Mouse (Mus musculus) midbrain, embryonic 16.5 days (tissue): ENCODE data around the gene Timm17a. TPM values are rescaled to one million over a fixed set of nuclear protein-coding genes. Genes with fewer than 3 reads are reported as not detected.

ENCODE experiments used
- ATAC-seq: fragments of 200-750 bp; cut with Nextera tagmentation; 2 replicates; pipeline ENCODE4 v1.8.0; 2017; ENCODE audit warnings: moderate TSS enrichment
- H3K27ac ChIP-seq: fragments of 300-500 bp; sonication (generic); 2 replicates; pipeline ENCODE4 v1.5.1; 2014; ENCODE audit warnings: mild to moderate bottlenecking, low read length, mixed read lengths
- H3K27me3 ChIP-seq: fragments of 300-500 bp; sonication (generic); 2 replicates; pipeline ENCODE4 v1.6.1; 2014; ENCODE audit warnings: low read depth, low read length, mixed read lengths; ENCODE audit not compliant: control insufficient read depth, insufficient read depth
- H3K36me3 ChIP-seq: fragments of 300-500 bp; sonication (generic); 2 replicates; pipeline ENCODE4 v1.6.1; 2014; ENCODE audit warnings: mild to moderate bottlenecking, low read length, moderate library complexity, mixed read lengths; ENCODE audit not compliant: control insufficient read depth, insufficient read depth
- H3K4me1 ChIP-seq: fragments of 300-500 bp; sonication (generic); 2 replicates; pipeline ENCODE4 v1.6.1; 2014; ENCODE audit warnings: mild to moderate bottlenecking, low read length, mixed read lengths; ENCODE audit not compliant: control insufficient read depth, insufficient read depth
- H3K4me2 ChIP-seq: fragments of 300-500 bp; sonication (generic); 2 replicates; pipeline ENCODE4 v1.6.1; 2014; ENCODE audit warnings: mild to moderate bottlenecking, low read length, mixed read lengths
- H3K4me3 ChIP-seq: fragments of 300-500 bp; sonication (generic); 2 replicates; pipeline ENCODE4 v1.5.1; 2014; ENCODE audit warnings: low read depth, mild to moderate bottlenecking, low read length, moderate library complexity, mixed read lengths
- H3K9ac ChIP-seq: fragments of 300-500 bp; sonication (generic); 2 replicates; pipeline ENCODE4 v1.6.1; 2014; ENCODE audit warnings: low read depth, low read length, mixed read lengths
- H3K9me3 ChIP-seq: fragments of 300-500 bp; sonication (generic); replicated peaks from 2 replicates; pipeline ENCODE4 v1.6.1; 2014; ENCODE audit warnings: mild to moderate bottlenecking, low read length, mixed read lengths; ENCODE audit not compliant: control insufficient read depth, poor library complexity, severe bottlenecking
- WGBS: fragments of 180-500 bp; shearing (Covaris S2); extraction: QIAGEN DNeasy Blood & Tissue Kit; methylation state at CpG from one replicate; pipeline ENCODE4 v1.1.7; 2014; 5-methylcytosine and 5-hydroxymethylcytosine counted together
- polyA plus RNA-seq: library from polyadenylated mRNA; unstranded; fragments of >200 nt; fragmentation: Nextera tagmentation; extraction: Ambion mirVana; gene quantifications from 2 replicates; pipeline ENCODE4 v1.2.1, GENCODE M21; 2015

Timm17a gene
- polyA plus RNA-seq = 149 and 155 TPM in 2 replicates

- peak; percentile 100 for ATAC-seq
- Histone ChIP-seq H3K27me3 (no peaks in the 10 kb centered on the region), H3K4me1 (peaks cover 19% of the 10 kb centered on the region)
Measured at GRCm38 (mm10) chr1:135313284-135314031, at the start of gene Timm17a. Gene Timm17a, minus strand, starts transcription at chr1:135313778.

GRCm38 (mm10) chr1:135362115-135362514 lies 48.5 kb upstream of the Timm17a start:
- Histone ChIP-seq H3K4me3 (no peak overlapping the region), H3K9ac (no peak overlapping the region), H3K36me3 (no peaks in the 10 kb centered on the region), H3K4me2 (no peak overlapping the region), H3K9me3 (no peaks in the 10 kb centered on the region), H3K4me1 (no peaks in the 10 kb centered on the region), H3K27me3 (no peaks in the 10 kb centered on the region), H3K27ac (no peak overlapping the region)
- ATAC-seq = no peak

More at GRCm38 (mm10) chr1:135313284-135314031, at the start of gene Timm17a:
- Histone ChIP-seq H3K4me3 (peak within 1 kb of the TSS; percentile 98), H3K27ac (peak within 1 kb of the TSS; percentile 89), H3K36me3 (peaks cover 5% of the 10 kb centered on the region; the same call in 1 of the 2 replicates), H3K9ac (peak within 1 kb of the TSS; percentile 97), H3K4me2 (peak within 1 kb of the TSS; percentile 78), H3K9me3 (no peaks in the 10 kb centered on the region)
- WGBS = 0% methylated on average over 51 of the region's 51 CpGs

DNA sequence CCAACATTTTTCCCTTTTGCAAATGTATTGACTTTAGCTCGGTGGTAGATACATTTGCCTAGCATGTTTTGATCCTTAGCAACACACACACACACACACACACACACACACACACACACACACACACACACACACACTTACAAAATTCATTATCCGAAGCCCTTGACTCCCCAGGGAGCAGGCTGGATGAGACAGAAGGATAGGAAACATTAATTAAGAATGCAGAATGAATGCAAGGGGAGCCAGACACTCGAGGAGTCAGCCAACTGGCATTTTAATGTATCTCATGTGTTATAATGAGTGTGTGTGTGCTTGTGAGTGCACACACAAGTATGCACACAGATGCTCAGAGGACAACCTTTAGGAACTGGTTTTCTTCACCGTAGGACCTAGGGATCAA lies 47.9 kb upstream of the Timm17a start:
- no peak overlapping the region for H3K27ac ChIP-seq
- no peaks in the 10 kb centered on the region for H3K9me3 ChIP-seq
- H3K36me3 ChIP-seq = no peaks in the 10 kb centered on the region
- no peaks in the 10 kb centered on the region for H3K27me3 ChIP-seq
- H3K4me2 ChIP-seq = no peak overlapping the region
- no peaks in the 10 kb centered on the region for H3K4me1 ChIP-seq
- WGBS = 71% methylated on average over 4 of the region's 4 CpGs
- ATAC-seq = no peak
- no peak overlapping the region for H3K4me3 ChIP-seq
- no peak overlapping the region for H3K9ac ChIP-seq

GRCm38 (mm10) chr1:135359071-135359470 lies 45.5 kb upstream of the Timm17a start:
- ATAC-seq = no peak
- H3K9me3 ChIP-seq = no peaks in the 10 kb centered on the region
- no peaks in the 10 kb centered on the region for H3K4me1 ChIP-seq
- no peak overlapping the region for H3K27ac ChIP-seq
- no peaks in the 10 kb centered on the region for H3K36me3 ChIP-seq
- WGBS = 40% methylated on average over 2 of the region's 2 CpGs
- no peak overlapping the region for H3K9ac ChIP-seq
- no peaks in the 10 kb centered on the region for H3K27me3 ChIP-seq
- H3K4me2 ChIP-seq = no peak overlapping the region
- H3K4me3 ChIP-seq = no peak overlapping the region

- H3K27me3 ChIP-seq = no peaks in the 10 kb centered on the region
- ATAC-seq = no peak
- no peak overlapping the region for H3K27ac ChIP-seq
- no peak overlapping the region for H3K4me2 ChIP-seq
- no peaks in the 10 kb centered on the region for H3K9me3 ChIP-seq
- no peak overlapping the region for H3K9ac ChIP-seq
- 77% methylated on average over 3 of the region's 3 CpGs for WGBS
- no peaks in the 10 kb centered on the region for H3K4me1 ChIP-seq
- no peaks in the 10 kb centered on the region for H3K36me3 ChIP-seq
- no peak overlapping the region for H3K4me3 ChIP-seq
Measured at GRCm38 (mm10) chr1:135351953-135352352, 38.4 kb upstream of the Timm17a start.

DNA sequence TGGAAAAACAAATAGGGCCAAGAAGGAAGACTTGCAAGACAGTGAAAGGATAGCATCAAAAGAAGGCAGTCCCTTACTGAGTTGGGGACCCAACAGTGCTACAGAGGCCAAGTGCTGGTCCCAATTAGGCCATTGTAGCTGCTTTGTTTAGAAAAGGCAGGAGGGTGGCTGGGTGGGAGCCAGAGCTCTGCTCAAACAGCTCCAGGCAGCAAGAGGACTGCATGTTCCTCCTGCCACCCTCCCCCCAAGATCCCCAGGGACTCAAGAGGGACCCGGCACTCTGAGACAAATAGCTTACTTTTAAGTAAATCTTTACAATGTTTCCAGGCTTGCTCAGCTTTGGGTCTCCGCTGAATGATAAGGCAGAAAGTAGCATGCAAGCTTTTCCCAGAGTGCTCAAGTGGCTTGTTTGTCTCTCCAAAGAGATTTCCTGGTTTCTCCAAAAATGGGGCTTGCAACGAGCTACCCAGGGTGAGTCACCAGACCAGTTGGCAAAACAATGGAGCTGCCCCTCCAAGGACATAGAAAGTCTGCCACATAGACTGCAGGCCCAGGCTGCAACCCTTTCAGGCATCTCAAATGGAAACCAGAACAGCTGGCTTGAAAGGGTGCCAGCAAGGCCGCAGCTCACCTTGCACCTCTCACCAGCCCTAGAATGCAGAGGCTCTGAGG lies 34.1 kb upstream of the Timm17a start:
- no peak overlapping the region for H3K9ac ChIP-seq
- no peaks in the 10 kb centered on the region for H3K27me3 ChIP-seq
- no peak for ATAC-seq
- H3K4me3 ChIP-seq = no peak overlapping the region
- H3K9me3 ChIP-seq = no peaks in the 10 kb centered on the region
- H3K4me2 ChIP-seq = no peak overlapping the region
- WGBS = 63% methylated on average over 4 of the region's 4 CpGs
- H3K36me3 ChIP-seq = no peaks in the 10 kb centered on the region
- H3K27ac ChIP-seq = no peak overlapping the region
- H3K4me1 ChIP-seq = no peaks in the 10 kb centered on the region

DNA sequence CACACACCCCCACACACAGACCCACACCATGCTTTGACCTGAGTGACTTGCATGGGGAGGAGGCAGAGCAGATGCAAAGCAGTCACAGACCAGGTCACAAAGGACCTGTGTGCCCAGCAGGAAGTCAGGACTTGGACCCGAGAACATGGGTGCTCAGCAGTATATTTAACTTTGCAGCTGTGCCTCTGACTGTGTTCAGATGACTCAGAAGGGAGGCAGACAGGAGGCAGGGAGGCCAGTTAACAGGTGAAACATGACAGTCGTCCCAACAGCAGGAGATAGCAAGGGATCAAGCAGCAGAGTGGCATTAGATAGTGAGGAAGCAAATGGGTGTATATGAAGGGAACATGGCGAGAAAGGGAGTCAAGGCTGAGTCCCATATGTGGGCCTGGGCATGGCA lies 33.3 kb upstream of the Timm17a start:
- no peak overlapping the region for H3K4me3 ChIP-seq
- H3K27me3 ChIP-seq = no peaks in the 10 kb centered on the region
- H3K9ac ChIP-seq = no peak overlapping the region
- H3K36me3 ChIP-seq = no peaks in the 10 kb centered on the region
- no peaks in the 10 kb centered on the region for H3K9me3 ChIP-seq
- no peak for ATAC-seq
- 68% methylated on average over 3 of the region's 3 CpGs for WGBS
- H3K27ac ChIP-seq = no peak overlapping the region
- no peak overlapping the region for H3K4me2 ChIP-seq
- no peaks in the 10 kb centered on the region for H3K4me1 ChIP-seq

DNA sequence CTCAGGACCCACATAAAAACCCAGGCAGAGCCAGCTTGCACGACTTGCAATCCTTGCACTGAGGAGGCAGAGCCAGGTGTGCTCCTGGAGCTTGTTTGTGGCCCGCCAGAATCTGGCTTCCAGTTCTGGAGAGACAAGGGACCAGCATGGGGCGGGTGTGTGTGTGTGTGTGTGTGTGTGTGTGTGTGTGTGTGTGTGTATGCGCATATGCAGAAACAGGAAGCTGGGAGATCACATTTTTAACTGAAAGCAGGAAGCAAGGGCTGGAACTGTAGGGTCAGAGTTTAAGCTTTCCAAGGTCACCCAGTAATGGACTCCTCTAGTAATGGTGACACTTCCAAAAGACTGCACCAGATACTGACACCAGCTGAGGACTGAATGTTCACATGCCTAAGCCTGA lies 30.4 kb upstream of the Timm17a start:
- H3K36me3 ChIP-seq = no peaks in the 10 kb centered on the region
- no peak overlapping the region for H3K27ac ChIP-seq
- no peak for ATAC-seq
- no peaks in the 10 kb centered on the region for H3K9me3 ChIP-seq
- no peaks in the 10 kb centered on the region for H3K27me3 ChIP-seq
- 59% methylated on average over 4 of the region's 4 CpGs for WGBS
- no peak overlapping the region for H3K4me2 ChIP-seq
- no peak overlapping the region for H3K9ac ChIP-seq
- H3K4me3 ChIP-seq = no peak overlapping the region
- H3K4me1 ChIP-seq = no peaks in the 10 kb centered on the region

- Histone ChIP-seq H3K4me3 (no peak overlapping the region), H3K36me3 (no peaks in the 10 kb centered on the region), H3K27ac (no peak overlapping the region), H3K27me3 (no peaks in the 10 kb centered on the region), H3K4me2 (no peak overlapping the region), H3K9ac (no peak overlapping the region), H3K9me3 (no peaks in the 10 kb centered on the region), H3K4me1 (no peaks in the 10 kb centered on the region)
- ATAC-seq = no peak
- 80% methylated on average over 8 of the region's 8 CpGs for WGBS
Measured at GRCm38 (mm10) chr1:135341947-135342346, 28.4 kb upstream of the Timm17a start.
